Comparison of ENCODE assay signal across 8 mouse cellular contexts in genomic region chr4:137699264-137700211, GRCm38 (mm10). TPM values are rescaled to one million over a fixed set of nuclear protein-coding genes. Genes with fewer than 3 reads are reported as not detected.
DNase-seq lines count a peak whose midpoint lies in the region; ATAC-seq and TF ChIP-seq lines count a peak whose summit lies in the region.
"Had no signal": no experiment of that assay in that cellular context is flagged by ENCODE, and none has a peak within 500 bp of the region (broad histone marks: within the 10 kb centered on the region; RNA-seq: fewer than 3 reads in every experiment).

No protein-coding gene starts in this region.

- peaks cover 33% of the 10 kb centered on the region for H3K4me1 ChIP-seq in midbrain, embryonic 13.5 days (replicated peaks)
- H3K4me1 ChIP-seq in midbrain, embryonic 11.5 days (ENCODE audit: control insufficient read depth, insufficient read depth, low read length) = no peaks in the 10 kb centered on the region; the same call in 1 of the 2 replicates
- H3K4me1 ChIP-seq in kidney, postnatal 0 days (replicated peaks; ENCODE audit: insufficient read depth, low read length) = peaks cover 9% of the 10 kb centered on the region

- ATAC-seq in midbrain, embryonic 13.5 days = no peak
- ATAC-seq in midbrain, embryonic 11.5 days (ENCODE audit: low FRiP score) = no peak
- ATAC-seq in kidney, postnatal 0 days (replicated peaks; ENCODE audit: low FRiP score, low read depth) = no peak

- no peak for TF ChIP-seq CTCF in kidney, postnatal 0 days (IDR thresholded peaks at IDR 0.05; ENCODE audit: low read depth)

- no peaks in the 10 kb centered on the region for H3K36me3 ChIP-seq in midbrain, embryonic 13.5 days
- H3K36me3 ChIP-seq in midbrain, embryonic 11.5 days (ENCODE audit: control insufficient read depth, insufficient read depth, low read length) = no peaks in the 10 kb centered on the region
- H3K36me3 ChIP-seq in kidney, postnatal 0 days (ENCODE audit: insufficient read depth, low read length) = no peaks in the 10 kb centered on the region

- H3K27ac ChIP-seq in midbrain, embryonic 13.5 days = no peak overlapping the region; the same call in 1 of the 2 replicates
- H3K27ac ChIP-seq in midbrain, embryonic 11.5 days (ENCODE audit: low read depth, low read length) = no peak overlapping the region
- peak overlapping the region; percentile 75 for H3K27ac ChIP-seq in kidney, postnatal 0 days

- no peak overlapping the region for H3K4me3 ChIP-seq in midbrain, embryonic 13.5 days (replicated peaks)
- no peak overlapping the region for H3K4me3 ChIP-seq in midbrain, embryonic 11.5 days (ENCODE audit: low read depth, low read length)
- no peak overlapping the region for H3K4me3 ChIP-seq in kidney, postnatal 0 days (replicated peaks; ENCODE audit: low read depth, low read length)

- 0 out of 2 replicates have a peak overlapping the region, but pooled peaks have one; percentile 23 for H3K9ac ChIP-seq in midbrain, embryonic 13.5 days (replicated peaks)
- no peak overlapping the region for H3K9ac ChIP-seq in midbrain, embryonic 11.5 days (ENCODE audit: low read length)
- H3K9ac ChIP-seq in kidney, postnatal 0 days (ENCODE audit: low read depth, low read length) = no peak overlapping the region

- DNase-seq in kidney, adult 11 months = peak; percentile 70
- no peak for DNase-seq in kidney, postnatal 10 days
- no peak for DNase-seq in midbrain, embryonic 11.5 days (ENCODE audit: low spot score, missing footprints)
- DNase-seq in kidney, postnatal 0 days (ENCODE audit: low spot score) = no peak
- no peak for DNase-seq in spleen, adult 12 weeks (ENCODE audit: low spot score)
- no peak for DNase-seq in right cerebral cortex, adult 18-20 months
- DNase-seq: heart, postnatal 36 days had no signal

- no peaks in the 10 kb centered on the region for H3K27me3 ChIP-seq in midbrain, embryonic 13.5 days
- no peaks in the 10 kb centered on the region for H3K27me3 ChIP-seq in midbrain, embryonic 11.5 days (ENCODE audit: control insufficient read depth, insufficient read depth, low read length)
- no peaks in the 10 kb centered on the region for H3K27me3 ChIP-seq in kidney, postnatal 0 days (ENCODE audit: insufficient read depth, low read length)

- no peak overlapping the region for H3K4me2 ChIP-seq in midbrain, embryonic 13.5 days (replicated peaks)
- H3K4me2 ChIP-seq in midbrain, embryonic 11.5 days = no peak overlapping the region
- H3K4me2 ChIP-seq in kidney, postnatal 0 days (ENCODE audit: low read length) = no peak overlapping the region

- 50% methylated on average over 18 of the region's 21 CpGs for WGBS in midbrain, embryonic 13.5 days
- WGBS in midbrain, embryonic 11.5 days = 69% methylated on average over 21 of the region's 21 CpGs
- 58% methylated on average over 21 of the region's 21 CpGs for WGBS in kidney, postnatal 0 days

- H3K9me3 ChIP-seq in midbrain, embryonic 13.5 days = no peaks in the 10 kb centered on the region
- no peaks in the 10 kb centered on the region for H3K9me3 ChIP-seq in midbrain, embryonic 11.5 days (ENCODE audit: control insufficient read depth, low read length)
- H3K9me3 ChIP-seq in kidney, postnatal 0 days (replicated peaks; ENCODE audit: low read length) = no peaks in the 10 kb centered on the region

RNA-seq across cellular contexts. Expression of gene Rap1gap, which starts 35.0 kb away (rescaled TPM):
- polyA plus RNA-seq in midbrain, embryonic 13.5 days (2015; fragmentation: Nextera tagmentation; extraction: Ambion mirVana) = 28.5 and 30.4 TPM in 2 replicates
- 4.6 and 4.9 TPM in 2 replicates for polyA plus RNA-seq in midbrain, embryonic 11.5 days (2014; fragmentation: Nextera tagmentation; extraction: Ambion mirVana)
- polyA plus RNA-seq in kidney, postnatal 0 days (2015; fragmentation: Nextera tagmentation; extraction: Ambion mirVana) = 28.5 and 30.6 TPM in 2 replicates
